Mouse (Mus musculus) WW6 (cell line): ENCODE measurements around the gene Zfp324.

Source experiments
- DNase-seq: peaks from one replicate; pipeline ENCODE4 v3.0.0-alpha.2; 2013; ENCODE audit warnings: low read depth, low spot score

Zfp324 gene

GRCm38 (mm10) chr7:13009143-13010004 is 43.7 kb downstream of the Zfp324 start:
- peak; percentile 94 for DNase-seq

- no peak for DNase-seq
Observed at GRCm38 (mm10) chr7:13010005-13010908, 44.6 kb downstream of the Zfp324 start, which contains the start of gene Zbtb45. Gene Zbtb45 (minus strand): TSS chr7:13010034.

GRCm38 (mm10) chr7:13013671-13014070 is 48.0 kb downstream of the Zfp324 start:
- DNase-seq: no peak

GRCm38 (mm10) chr7:13014275-13014839 is 48.7 kb downstream of the Zfp324 start:
- DNase-seq: peak; percentile 93

- no peak for DNase-seq
Observed at GRCm38 (mm10) chr7:13015217-13015616, 49.6 kb downstream of the Zfp324 start.

- DNase-seq: no peak
Observed at GRCm38 (mm10) chr7:13022773-13023535, 57.3 kb downstream of the Zfp324 start.
